Comparison of ENCODE assay signal across 8 mouse cellular contexts in the genomic region with DNA sequence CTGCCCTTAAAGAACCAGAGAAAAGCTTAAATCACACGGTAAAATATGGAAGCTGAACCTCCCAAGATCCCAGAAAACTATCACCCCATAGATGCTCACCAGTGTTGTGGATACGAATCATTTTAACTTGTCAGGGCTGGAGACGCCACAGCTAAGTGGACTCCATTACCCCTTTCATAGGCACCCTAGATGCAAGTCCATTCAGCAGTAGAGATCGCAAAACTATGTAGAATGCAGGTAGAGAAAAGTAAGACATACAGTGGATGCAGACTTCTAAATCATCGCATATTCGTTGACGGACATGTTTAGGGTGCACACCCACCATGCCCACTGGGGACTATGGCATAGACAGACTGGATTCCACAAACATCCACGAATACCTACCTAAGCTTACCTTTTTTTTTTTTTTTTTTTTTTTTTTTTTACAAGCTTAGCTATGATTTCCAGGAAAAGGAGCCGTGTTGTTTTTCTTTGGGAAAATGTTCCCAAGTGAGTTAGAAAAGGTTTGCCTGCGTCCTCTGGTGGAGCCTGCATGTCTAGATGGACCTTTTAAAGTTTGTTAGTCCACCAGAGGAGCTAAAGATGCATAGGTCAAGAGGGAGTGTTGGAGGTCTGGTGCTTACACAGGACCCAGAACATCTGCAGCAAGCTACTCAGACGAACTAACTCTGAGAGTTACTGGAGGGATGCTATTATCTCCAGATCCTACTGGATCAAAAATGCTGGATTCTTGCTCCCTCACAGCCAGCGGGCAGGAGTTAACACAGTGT. TPM values are rescaled to one million over a fixed set of nuclear protein-coding genes. Genes with fewer than 3 reads are reported as not detected.
DNase-seq lines count a peak whose midpoint lies in the region; ATAC-seq and TF ChIP-seq lines count a peak whose summit lies in the region.

No protein-coding gene starts in this region.

- no peak overlapping the region for H3K9ac ChIP-seq in liver, embryonic 11.5 days (ENCODE audit: low read depth, low read length)
- no peak overlapping the region for H3K9ac ChIP-seq in embryonic facial prominence, embryonic 15.5 days
- peak overlapping the region; percentile 85; the same call in 1 of the 2 replicates for H3K9ac ChIP-seq in kidney, embryonic 15.5 days

- WGBS in liver, embryonic 11.5 days: 72% methylated on average over 12 of the region's 12 CpGs
- WGBS in embryonic facial prominence, embryonic 15.5 days: 51% methylated on average over 12 of the region's 12 CpGs
- 35% methylated on average over 12 of the region's 12 CpGs for WGBS in kidney, embryonic 15.5 days

- H3K27me3 ChIP-seq in liver, embryonic 11.5 days (replicated peaks; ENCODE audit: control insufficient read depth, insufficient read depth, low read length): peaks cover 11% of the 10 kb centered on the region
- no peaks in the 10 kb centered on the region for H3K27me3 ChIP-seq in embryonic facial prominence, embryonic 15.5 days
- no peaks in the 10 kb centered on the region for H3K27me3 ChIP-seq in kidney, embryonic 15.5 days
- no peaks in the 10 kb centered on the region for H3K27me3 ChIP-seq in myocyte (ENCODE audit: control insufficient read depth, insufficient read depth, insufficient read length)

- no peak for TF ChIP-seq POLR2A in myocyte (IDR thresholded peaks at IDR 0.05; ENCODE audit: insufficient read length, low read depth)

- peaks cover 15% of the 10 kb centered on the region for H3K4me1 ChIP-seq in liver, embryonic 11.5 days (replicated peaks; ENCODE audit: control insufficient read depth, insufficient read depth, low read length)
- H3K4me1 ChIP-seq in embryonic facial prominence, embryonic 15.5 days: peaks cover 19% of the 10 kb centered on the region; the same call in 1 of the 2 replicates
- H3K4me1 ChIP-seq in kidney, embryonic 15.5 days: peaks cover 56% of the 10 kb centered on the region

- H3K27ac ChIP-seq in liver, embryonic 11.5 days (ENCODE audit: low read depth, low read length): no peak overlapping the region
- no peak overlapping the region for H3K27ac ChIP-seq in embryonic facial prominence, embryonic 15.5 days (replicated peaks)
- H3K27ac ChIP-seq in kidney, embryonic 15.5 days: peak overlapping the region; percentile 67; the same call in 1 of the 2 replicates

- no peak overlapping the region for H3ac ChIP-seq in myocyte (ENCODE audit: control insufficient read depth, insufficient read length)

- H3K9me3 ChIP-seq in liver, embryonic 11.5 days (ENCODE audit: control insufficient read depth, low read length): no peaks in the 10 kb centered on the region
- H3K9me3 ChIP-seq in embryonic facial prominence, embryonic 15.5 days (replicated peaks): no peaks in the 10 kb centered on the region
- H3K9me3 ChIP-seq in kidney, embryonic 15.5 days (replicated peaks): no peaks in the 10 kb centered on the region

- ATAC-seq in liver, embryonic 11.5 days (replicated peaks; ENCODE audit: low FRiP score): no peak
- no peak for ATAC-seq in embryonic facial prominence, embryonic 15.5 days (ENCODE audit: insufficient number of reproducible peaks, low FRiP score, low TSS enrichment, low read depth)
- ATAC-seq in kidney, embryonic 15.5 days (replicated peaks; ENCODE audit: low FRiP score): no peak

- DNase-seq in liver, embryonic 11.5 days (ENCODE audit: low spot score): no peak
- no peak for DNase-seq in liver
- DNase-seq in thymus, postnatal 4 days: no peak
- DNase-seq in layer of hippocampus, postnatal 10 days (ENCODE audit: low spot score in 2 of 2): no peak
- DNase-seq in layer of hippocampus, postnatal 14 days (ENCODE audit: low spot score in 2 of 2): no peak

- peak overlapping the region; percentile 73; the same call in 1 of the 2 replicates for H3K4me3 ChIP-seq in liver, embryonic 11.5 days (ENCODE audit: low read depth, low read length)
- H3K4me3 ChIP-seq in embryonic facial prominence, embryonic 15.5 days (replicated peaks): peak overlapping the region; percentile 76
- H3K4me3 ChIP-seq in kidney, embryonic 15.5 days (replicated peaks): peak overlapping the region; percentile 83
- no peak overlapping the region for H3K4me3 ChIP-seq in myocyte

- H3K4me2 ChIP-seq in liver, embryonic 11.5 days: peak overlapping the region; percentile 71
- H3K4me2 ChIP-seq in embryonic facial prominence, embryonic 15.5 days (replicated peaks): peak overlapping the region; percentile 92
- H3K4me2 ChIP-seq in kidney, embryonic 15.5 days: peak overlapping the region; percentile 90
- peak overlapping the region; percentile 81 for H3K4me2 ChIP-seq in myocyte (ENCODE audit: low read depth)

- H3K79me2 ChIP-seq in myocyte (ENCODE audit: control insufficient read depth, insufficient read depth): no peaks in the 10 kb centered on the region

- no peaks in the 10 kb centered on the region for H3K36me3 ChIP-seq in liver, embryonic 11.5 days (ENCODE audit: control insufficient read depth, insufficient read depth, low read length)
- H3K36me3 ChIP-seq in embryonic facial prominence, embryonic 15.5 days: no peaks in the 10 kb centered on the region
- H3K36me3 ChIP-seq in kidney, embryonic 15.5 days: no peaks in the 10 kb centered on the region
- H3K36me3 ChIP-seq in myocyte (ENCODE audit: control insufficient read depth, insufficient read depth): no peaks in the 10 kb centered on the region

TF ChIP-seq in myocyte, 11 proteins besides CTCF, POLR2A, EP300 and RAD21:
- no peak for TF ChIP-seq TCF3 (IDR thresholded peaks at IDR 0.05; ENCODE audit: insufficient read length, low read depth)
- TF ChIP-seq POLR2AphosphoS2 (IDR thresholded peaks at IDR 0.05; ENCODE audit: insufficient read length, low read depth): no peak
- no peak for TF ChIP-seq USF1 (IDR thresholded peaks at IDR 0.05; ENCODE audit: low read depth)
- no peak for TF ChIP-seq MYOG (IDR thresholded peaks at IDR 0.05; ENCODE audit: control insufficient read depth in 1 of 3, insufficient read depth in 1 of 3, insufficient read length in 2 of 3, low read depth in 2 of 3)
- no peak for TF ChIP-seq CEBPB (IDR thresholded peaks at IDR 0.05; ENCODE audit: insufficient read depth, poor library complexity, severe bottlenecking)
- TF ChIP-seq MAX (IDR thresholded peaks at IDR 0.05; ENCODE audit: low read depth): no peak

RNA-seq across cellular contexts. Expression of gene Bcl2, which starts 2.5 kb away (rescaled TPM):
- 2.8 and 3.3 TPM in 2 replicates for polyA plus RNA-seq in liver, embryonic 11.5 days (2014; fragmentation: Nextera tagmentation; extraction: Ambion mirVana)
- polyA plus RNA-seq in embryonic facial prominence, embryonic 15.5 days (2015; fragmentation: Nextera tagmentation; extraction: Ambion mirVana): 22.0 and 23.4 TPM in 2 replicates
- polyA plus RNA-seq in kidney, embryonic 15.5 days (2015; fragmentation: Nextera tagmentation; extraction: Ambion mirVana): 26.4 and 26.7 TPM in 2 replicates
- polyA plus RNA-seq in myocyte (2012; fragmentation: generic; extraction: Trizol): 1.9 TPM
- 10 to 100 TPM; 11.2 to 11.3 TPM for total RNA-seq in layer of hippocampus, postnatal 10 days (2021)
- total RNA-seq in layer of hippocampus, postnatal 14 days (2021): 10 to 100 TPM in 1 of 2 experiments, 1 to 10 TPM in 1; 9.9 to 11.0 TPM

RNA-seq across cellular contexts. Expression of gene Kdsr, which starts 48.0 kb away (rescaled TPM):
- 8.1 and 9.6 TPM in 2 replicates for polyA plus RNA-seq in liver, embryonic 11.5 days (2014; fragmentation: Nextera tagmentation; extraction: Ambion mirVana)
- 18.0 and 18.1 TPM in 2 replicates for polyA plus RNA-seq in embryonic facial prominence, embryonic 15.5 days (2015; fragmentation: Nextera tagmentation; extraction: Ambion mirVana)
- polyA plus RNA-seq in kidney, embryonic 15.5 days (2015; fragmentation: Nextera tagmentation; extraction: Ambion mirVana): 11.3 and 13.4 TPM in 2 replicates
- polyA plus RNA-seq in myocyte (2012; fragmentation: generic; extraction: Trizol): 9.9 TPM
- total RNA-seq in layer of hippocampus, postnatal 10 days (2021): 10 to 100 TPM; 21.8 to 25.5 TPM
- total RNA-seq in layer of hippocampus, postnatal 14 days (2021): 10 to 100 TPM; 24.7 to 25.8 TPM
